Mouse (Mus musculus): ENCODE results near the gene Adcy10. TPM values are rescaled to one million over a fixed set of nuclear protein-coding genes. Genes with fewer than 3 reads are reported as not detected.
A peak's percentile ranks its signal among the peaks of the same experiment; 100 is the strongest.

Adcy10 gene
- polyA plus RNA-seq, 1 experiment from 2014 or later = 0.13 TPM

DNA sequence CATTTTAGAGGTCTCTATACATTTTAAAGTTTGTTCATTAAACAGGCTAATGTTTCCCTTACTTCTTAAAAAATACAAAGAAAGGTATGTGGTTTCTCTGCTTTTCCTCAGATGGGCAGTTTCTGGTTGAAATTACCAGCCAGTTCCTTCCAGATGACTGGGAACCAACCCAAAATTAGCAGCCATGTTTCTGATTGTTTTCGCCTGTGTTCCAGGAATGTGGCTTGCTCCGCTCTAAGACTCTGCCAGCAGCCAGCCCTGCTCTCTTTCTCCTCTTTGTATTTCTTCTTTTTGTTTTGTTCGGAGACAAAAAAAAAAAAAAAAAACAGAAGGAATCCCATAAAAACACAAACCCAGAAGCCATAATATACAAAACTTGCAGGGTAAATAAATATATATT is 13.9 kb downstream of the Adcy10 start:
- H3K4me2 ChIP-seq (ENCODE audit: low read length) = no peak overlapping the region
- no peaks in the 10 kb centered on the region for H3K9me3 ChIP-seq (ENCODE audit: control insufficient read depth, low read length)
- 67% methylated on average over 3 of the region's 3 CpGs for WGBS
- ATAC-seq (ENCODE audit: low FRiP score, low TSS enrichment) = no peak
- H3K27ac ChIP-seq (replicated peaks; ENCODE audit: low read depth, low read length) = no peak overlapping the region
- H3K27me3 ChIP-seq (ENCODE audit: control insufficient read depth, insufficient read depth, low read length) = no peaks in the 10 kb centered on the region
- no peak overlapping the region for H3K4me3 ChIP-seq (replicated peaks; ENCODE audit: low read depth, low read length)
- no peaks in the 10 kb centered on the region for H3K4me1 ChIP-seq (ENCODE audit: control insufficient read depth, insufficient read depth, low read length)
- no peak overlapping the region for H3K9ac ChIP-seq (replicated peaks; ENCODE audit: low read length)
- peak; percentile 17 for DNase-seq
- H3K36me3 ChIP-seq (ENCODE audit: control insufficient read depth, insufficient read depth, low read length) = no peaks in the 10 kb centered on the region

DNA sequence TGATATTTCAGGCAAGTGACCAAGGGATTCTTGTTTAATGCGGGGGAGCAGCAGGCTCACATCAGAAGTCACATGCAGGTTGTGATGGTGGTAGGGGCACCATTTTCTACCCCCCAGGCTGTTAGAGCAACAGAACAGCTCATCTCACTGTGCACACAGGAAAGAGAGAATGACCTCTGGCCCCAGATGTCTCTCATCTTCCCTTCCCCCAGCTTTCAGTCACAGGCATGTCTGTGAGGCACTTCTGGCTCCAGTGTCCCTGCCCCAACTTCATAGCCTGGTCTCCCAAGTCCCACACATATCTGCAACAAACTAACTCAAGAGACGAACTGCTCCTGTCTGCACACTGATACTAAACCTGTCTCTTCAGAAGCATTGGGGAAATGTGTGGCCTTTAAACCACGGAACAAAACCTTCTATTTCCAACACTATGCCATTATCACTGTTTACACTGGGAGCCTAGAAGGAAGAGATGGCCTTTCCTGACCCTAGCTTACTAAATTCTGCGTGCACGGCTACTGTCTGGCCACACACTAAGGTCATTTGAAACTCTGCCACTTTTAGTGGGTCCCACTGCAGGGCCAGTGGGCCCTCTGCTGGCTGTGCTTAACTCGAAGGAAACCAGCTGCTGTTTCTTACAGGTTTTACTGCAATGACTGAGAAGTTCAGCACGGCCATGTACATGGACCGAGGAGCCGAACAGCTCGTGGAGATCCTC is 18.5 kb downstream of the Adcy10 start:
- Histone ChIP-seq H3K4me3 (replicated peaks; ENCODE audit: low read depth, low read length) (no peak overlapping the region), H3K9ac (replicated peaks; ENCODE audit: low read length) (no peak overlapping the region), H3K4me2 (ENCODE audit: low read length) (no peak overlapping the region), H3K4me1 (ENCODE audit: control insufficient read depth, insufficient read depth, low read length) (no peaks in the 10 kb centered on the region), H3K27ac (replicated peaks; ENCODE audit: low read depth, low read length) (no peak overlapping the region), H3K9me3 (ENCODE audit: control insufficient read depth, low read length) (no peaks in the 10 kb centered on the region), H3K36me3 (ENCODE audit: control insufficient read depth, insufficient read depth, low read length) (no peaks in the 10 kb centered on the region), H3K27me3 (ENCODE audit: control insufficient read depth, insufficient read depth, low read length) (no peaks in the 10 kb centered on the region)
- WGBS = 71% methylated on average over 10 of the region's 10 CpGs
- DNase-seq = peak; percentile 12
- no peak for ATAC-seq (ENCODE audit: low FRiP score, low TSS enrichment)

DNA sequence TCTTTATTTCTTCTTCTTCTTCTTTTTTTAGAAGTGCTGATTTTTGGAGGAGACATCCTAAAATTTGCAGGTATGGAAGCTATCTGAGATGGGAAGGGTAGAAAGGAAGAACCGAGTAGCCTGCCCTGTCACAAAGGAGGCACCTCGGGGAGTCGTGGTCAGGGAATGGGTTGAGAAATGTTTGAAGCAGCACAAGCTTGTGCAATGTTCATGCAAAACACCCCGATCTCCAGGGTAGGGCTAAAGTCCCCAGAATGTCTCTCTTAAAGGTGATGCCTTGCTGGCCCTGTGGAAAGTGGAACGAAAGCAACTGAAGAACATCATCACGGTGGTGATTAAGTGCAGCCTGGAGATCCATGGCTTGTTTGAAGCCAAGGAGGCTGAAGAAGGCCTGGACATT is 21.3 kb downstream of the Adcy10 start:
- ATAC-seq (ENCODE audit: low FRiP score, low TSS enrichment) (no peak), DNase-seq (no peak)
- 92% methylated on average over 6 of the region's 6 CpGs for WGBS

DNA sequence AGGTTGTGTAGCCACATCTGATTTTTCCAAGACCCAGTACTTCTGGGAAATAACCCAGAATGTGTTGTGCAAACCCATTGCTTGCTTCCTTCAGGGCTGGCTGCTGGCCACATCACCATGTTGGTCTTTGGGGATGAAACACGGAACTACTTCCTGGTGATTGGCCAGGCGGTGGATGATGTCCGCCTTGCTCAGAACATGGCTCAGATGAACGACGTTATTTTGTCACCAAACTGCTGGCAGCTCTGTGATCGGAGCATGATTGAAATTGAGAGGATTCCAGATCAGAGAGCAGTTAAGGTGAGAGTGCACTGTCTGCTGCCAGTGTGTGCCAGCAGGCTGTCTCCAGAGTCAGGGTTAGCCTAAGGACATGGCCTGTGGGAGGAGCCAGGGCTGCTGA is 25.2 kb downstream of the Adcy10 start:
- no peaks in the 10 kb centered on the region for H3K9me3 ChIP-seq (ENCODE audit: control insufficient read depth, low read length)
- WGBS = 94% methylated on average over 6 of the region's 6 CpGs
- H3K4me1 ChIP-seq (ENCODE audit: control insufficient read depth, insufficient read depth, low read length) = no peaks in the 10 kb centered on the region
- H3K4me2 ChIP-seq (ENCODE audit: low read length) = no peak overlapping the region
- DNase-seq (no peak), ATAC-seq (ENCODE audit: low FRiP score, low TSS enrichment) (no peak)
- H3K27ac ChIP-seq (replicated peaks; ENCODE audit: low read depth, low read length) = no peak overlapping the region
- H3K36me3 ChIP-seq (ENCODE audit: control insufficient read depth, insufficient read depth, low read length) = no peaks in the 10 kb centered on the region
- H3K4me3 ChIP-seq (replicated peaks; ENCODE audit: low read depth, low read length) = no peak overlapping the region
- no peak overlapping the region for H3K9ac ChIP-seq (replicated peaks; ENCODE audit: low read length)
- H3K27me3 ChIP-seq (ENCODE audit: control insufficient read depth, insufficient read depth, low read length) = no peaks in the 10 kb centered on the region

More for the DNA sequence above, 21.3 kb downstream of the Adcy10 start:
- no peak overlapping the region for H3K4me2 ChIP-seq (ENCODE audit: low read length)
- H3K9me3 ChIP-seq (ENCODE audit: control insufficient read depth, low read length) = no peaks in the 10 kb centered on the region
- no peaks in the 10 kb centered on the region for H3K27me3 ChIP-seq (ENCODE audit: control insufficient read depth, insufficient read depth, low read length)
- H3K27ac ChIP-seq (replicated peaks; ENCODE audit: low read depth, low read length) = no peak overlapping the region
- H3K9ac ChIP-seq (replicated peaks; ENCODE audit: low read length) = no peak overlapping the region
- H3K4me1 ChIP-seq (ENCODE audit: control insufficient read depth, insufficient read depth, low read length) = no peaks in the 10 kb centered on the region
- H3K36me3 ChIP-seq (ENCODE audit: control insufficient read depth, insufficient read depth, low read length) = no peaks in the 10 kb centered on the region
- H3K4me3 ChIP-seq (replicated peaks; ENCODE audit: low read depth, low read length) = no peak overlapping the region

DNA sequence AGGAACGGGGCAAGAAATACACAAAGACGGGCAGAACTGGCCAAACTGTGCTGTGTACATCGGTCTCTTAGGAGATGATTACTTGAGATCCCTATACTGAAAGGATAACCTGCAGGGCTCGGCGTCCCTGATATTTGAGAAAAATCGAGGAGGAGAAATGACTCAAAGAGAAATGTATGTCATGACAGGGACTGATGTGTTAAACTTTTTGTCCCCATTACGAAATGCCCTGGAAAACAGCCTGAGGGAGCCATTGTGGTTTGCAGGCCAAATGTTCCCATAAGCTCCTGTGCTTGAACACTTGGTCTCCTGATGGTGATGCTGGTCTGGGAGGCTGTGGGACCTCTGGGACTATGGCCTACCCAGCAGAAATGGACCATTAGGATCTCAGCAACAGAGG is 35.7 kb downstream of the Adcy10 start:
- ATAC-seq (ENCODE audit: low FRiP score, low TSS enrichment) (no peak), DNase-seq (no peak)
- no peak overlapping the region for H3K27ac ChIP-seq (replicated peaks; ENCODE audit: low read depth, low read length)
- H3K9ac ChIP-seq (replicated peaks; ENCODE audit: low read length) = no peak overlapping the region
- H3K27me3 ChIP-seq (ENCODE audit: control insufficient read depth, insufficient read depth, low read length) = no peaks in the 10 kb centered on the region
- H3K36me3 ChIP-seq (ENCODE audit: control insufficient read depth, insufficient read depth, low read length) = no peaks in the 10 kb centered on the region
- H3K4me1 ChIP-seq (ENCODE audit: control insufficient read depth, insufficient read depth, low read length) = no peaks in the 10 kb centered on the region
- WGBS = 92% methylated on average over 7 of the region's 7 CpGs
- no peaks in the 10 kb centered on the region for H3K9me3 ChIP-seq (ENCODE audit: control insufficient read depth, low read length)
- H3K4me2 ChIP-seq (ENCODE audit: low read length) = no peak overlapping the region
- no peak overlapping the region for H3K4me3 ChIP-seq (replicated peaks; ENCODE audit: low read depth, low read length)

DNA sequence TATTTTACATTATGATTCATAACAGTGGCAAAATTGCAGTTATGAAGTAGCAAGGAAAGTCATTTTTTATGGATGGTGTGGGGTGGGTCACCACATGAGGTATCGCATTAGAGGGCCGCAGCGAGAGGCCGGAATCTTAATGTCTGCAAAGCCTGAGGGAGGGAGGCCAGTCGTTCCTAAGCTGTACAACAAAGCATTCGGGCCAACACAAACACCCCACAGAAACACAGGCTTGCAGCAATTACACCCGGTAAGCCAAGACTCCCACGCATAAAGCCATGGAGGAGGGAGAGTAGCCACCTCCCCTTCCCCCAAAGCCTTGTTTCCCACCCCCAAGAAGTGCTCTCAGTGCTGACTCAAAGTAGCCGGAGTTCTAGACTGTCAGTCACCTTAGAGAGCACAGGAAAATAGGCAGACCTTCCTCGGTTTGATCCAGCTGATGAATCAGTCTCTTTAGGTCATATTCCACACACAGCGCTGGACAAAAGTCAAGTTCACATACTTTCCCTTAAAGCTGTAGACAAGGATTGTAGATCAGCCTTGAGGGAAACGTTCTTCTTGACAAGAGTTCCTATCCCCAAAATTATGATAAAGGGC is 51.2 kb downstream of the Adcy10 start:
- no peak for DNase-seq
- ATAC-seq (ENCODE audit: low FRiP score, low TSS enrichment) = no peak

DNA sequence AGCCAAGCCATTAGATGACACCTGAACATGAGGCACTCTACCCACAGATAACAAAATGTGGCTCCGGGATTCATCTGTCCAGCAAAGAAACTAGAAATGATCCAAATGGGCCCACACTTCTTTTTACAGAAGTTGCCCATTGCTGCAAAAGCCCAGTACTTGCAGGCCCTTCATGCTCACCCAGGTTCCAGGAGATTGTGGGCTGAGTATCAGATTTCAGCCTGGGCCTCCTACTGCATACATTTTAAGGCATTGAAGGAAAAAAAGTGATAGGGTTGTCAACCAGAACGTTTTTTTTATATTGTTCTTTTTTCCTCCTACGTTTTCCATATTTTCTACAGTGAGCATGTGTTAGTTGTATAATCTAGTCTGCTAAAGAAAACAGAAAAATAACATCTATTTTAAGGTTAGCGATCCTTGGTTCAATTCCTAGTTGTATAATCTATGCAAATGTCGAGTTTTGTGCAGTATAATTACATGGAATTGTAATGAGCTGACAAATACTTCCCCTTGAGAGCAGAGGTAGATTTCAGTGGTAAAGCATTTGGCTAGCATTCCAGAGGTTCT is 52.3 kb downstream of the Adcy10 start:
- Histone ChIP-seq H3K4me3 (replicated peaks; ENCODE audit: low read depth, low read length) (no peak overlapping the region), H3K9me3 (ENCODE audit: control insufficient read depth, low read length) (no peaks in the 10 kb centered on the region), H3K9ac (replicated peaks; ENCODE audit: low read length) (no peak overlapping the region), H3K4me2 (ENCODE audit: low read length) (no peak overlapping the region), H3K36me3 (ENCODE audit: control insufficient read depth, insufficient read depth, low read length) (no peaks in the 10 kb centered on the region), H3K27me3 (ENCODE audit: control insufficient read depth, insufficient read depth, low read length) (no peaks in the 10 kb centered on the region), H3K27ac (replicated peaks; ENCODE audit: low read depth, low read length) (no peak overlapping the region), H3K4me1 (ENCODE audit: control insufficient read depth, insufficient read depth, low read length) (no peaks in the 10 kb centered on the region)
- no peak for ATAC-seq (ENCODE audit: low FRiP score, low TSS enrichment)
- WGBS = 71% methylated on average over 5 of the region's 5 CpGs
- DNase-seq = no peak

More for the DNA sequence above, 51.2 kb downstream of the Adcy10 start:
- Histone ChIP-seq H3K4me2 (ENCODE audit: low read length) (no peak overlapping the region), H3K27ac (replicated peaks; ENCODE audit: low read depth, low read length) (no peak overlapping the region), H3K4me3 (replicated peaks; ENCODE audit: low read depth, low read length) (no peak overlapping the region), H3K27me3 (ENCODE audit: control insufficient read depth, insufficient read depth, low read length) (no peaks in the 10 kb centered on the region), H3K9ac (replicated peaks; ENCODE audit: low read length) (no peak overlapping the region), H3K36me3 (ENCODE audit: control insufficient read depth, insufficient read depth, low read length) (no peaks in the 10 kb centered on the region), H3K9me3 (ENCODE audit: control insufficient read depth, low read length) (no peaks in the 10 kb centered on the region), H3K4me1 (ENCODE audit: control insufficient read depth, insufficient read depth, low read length) (no peaks in the 10 kb centered on the region)
- WGBS = 71% methylated on average over 12 of the region's 12 CpGs

DNA sequence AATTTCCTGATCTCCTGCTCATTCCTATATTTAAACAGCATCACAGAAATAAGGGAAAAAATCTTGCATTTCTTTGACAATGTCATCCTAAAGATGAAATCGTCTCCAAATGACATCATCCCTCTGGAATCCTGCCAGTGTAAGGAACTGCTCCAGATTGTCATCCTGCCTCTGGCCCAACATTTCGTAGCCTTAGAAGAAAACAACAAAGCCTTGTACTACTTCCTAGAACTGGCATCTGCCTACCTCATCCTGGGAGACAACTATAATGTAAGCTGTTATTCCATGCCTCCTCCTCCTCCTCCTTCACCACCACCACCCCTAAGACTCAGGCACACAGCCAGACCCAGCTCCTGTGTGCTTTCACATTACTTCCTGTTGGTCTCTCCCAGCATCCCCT is 71.7 kb downstream of the Adcy10 start:
- H3K4me2 ChIP-seq (ENCODE audit: low read length) = no peak overlapping the region
- H3K27ac ChIP-seq (replicated peaks; ENCODE audit: low read depth, low read length) = no peak overlapping the region
- 75% methylated on average over 2 of the region's 2 CpGs for WGBS
- no peaks in the 10 kb centered on the region for H3K27me3 ChIP-seq (ENCODE audit: control insufficient read depth, insufficient read depth, low read length)
- no peaks in the 10 kb centered on the region for H3K9me3 ChIP-seq (ENCODE audit: control insufficient read depth, low read length)
- H3K4me1 ChIP-seq (ENCODE audit: control insufficient read depth, insufficient read depth, low read length) = no peaks in the 10 kb centered on the region
- ATAC-seq (ENCODE audit: low FRiP score, low TSS enrichment) (no peak), DNase-seq (no peak)
- H3K9ac ChIP-seq (replicated peaks; ENCODE audit: low read length) = no peak overlapping the region
- no peaks in the 10 kb centered on the region for H3K36me3 ChIP-seq (ENCODE audit: control insufficient read depth, insufficient read depth, low read length)
- no peak overlapping the region for H3K4me3 ChIP-seq (replicated peaks; ENCODE audit: low read depth, low read length)

DNA sequence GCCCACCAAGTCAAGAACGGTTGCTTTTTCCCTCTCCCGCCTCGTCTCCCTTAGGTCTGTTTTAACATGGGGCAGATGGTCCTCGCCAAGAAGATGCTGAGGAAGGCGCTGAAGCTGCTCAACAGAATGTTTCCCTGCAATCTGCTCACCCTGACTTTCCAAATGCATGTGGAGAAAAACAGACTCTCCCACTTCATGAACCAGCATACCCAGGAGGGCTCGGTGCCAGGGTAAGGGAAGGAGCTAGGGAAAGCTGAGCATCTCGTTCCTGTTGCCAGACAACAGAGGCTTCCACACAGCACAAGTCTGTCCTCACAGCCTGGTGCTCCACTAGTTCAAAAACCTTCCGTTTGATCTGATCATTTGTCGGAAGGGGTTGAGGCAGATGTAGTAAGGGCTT is 74.1 kb downstream of the Adcy10 start:
- DNase-seq = no peak
- ATAC-seq (ENCODE audit: low FRiP score, low TSS enrichment) = no peak
- 91% methylated on average over 9 of the region's 9 CpGs for WGBS

More for the DNA sequence above, 74.1 kb downstream of the Adcy10 start:
- H3K4me2 ChIP-seq (ENCODE audit: low read length) = no peak overlapping the region
- H3K9ac ChIP-seq (replicated peaks; ENCODE audit: low read length) = no peak overlapping the region
- no peaks in the 10 kb centered on the region for H3K9me3 ChIP-seq (ENCODE audit: control insufficient read depth, low read length)
- no peak overlapping the region for H3K4me3 ChIP-seq (replicated peaks; ENCODE audit: low read depth, low read length)
- no peaks in the 10 kb centered on the region for H3K4me1 ChIP-seq (ENCODE audit: control insufficient read depth, insufficient read depth, low read length)
- H3K36me3 ChIP-seq (ENCODE audit: control insufficient read depth, insufficient read depth, low read length) = no peaks in the 10 kb centered on the region
- no peak overlapping the region for H3K27ac ChIP-seq (replicated peaks; ENCODE audit: low read depth, low read length)
- no peaks in the 10 kb centered on the region for H3K27me3 ChIP-seq (ENCODE audit: control insufficient read depth, insufficient read depth, low read length)
